Mouse (Mus musculus) kidney, postnatal 10 days (tissue): Measurements from ENCODE around the gene Srrm1.
"Not testable (repeated sequence)": the region's sequence is repeated elsewhere in the genome, so short reads cannot be mapped to it uniquely, and the experiment has no call there.

Source experiments
- DNase-seq: peaks from one replicate; pipeline ENCODE4 v3.0.0; 2021; ENCODE audit warnings: mixed read lengths

The Srrm1 gene

DNA sequence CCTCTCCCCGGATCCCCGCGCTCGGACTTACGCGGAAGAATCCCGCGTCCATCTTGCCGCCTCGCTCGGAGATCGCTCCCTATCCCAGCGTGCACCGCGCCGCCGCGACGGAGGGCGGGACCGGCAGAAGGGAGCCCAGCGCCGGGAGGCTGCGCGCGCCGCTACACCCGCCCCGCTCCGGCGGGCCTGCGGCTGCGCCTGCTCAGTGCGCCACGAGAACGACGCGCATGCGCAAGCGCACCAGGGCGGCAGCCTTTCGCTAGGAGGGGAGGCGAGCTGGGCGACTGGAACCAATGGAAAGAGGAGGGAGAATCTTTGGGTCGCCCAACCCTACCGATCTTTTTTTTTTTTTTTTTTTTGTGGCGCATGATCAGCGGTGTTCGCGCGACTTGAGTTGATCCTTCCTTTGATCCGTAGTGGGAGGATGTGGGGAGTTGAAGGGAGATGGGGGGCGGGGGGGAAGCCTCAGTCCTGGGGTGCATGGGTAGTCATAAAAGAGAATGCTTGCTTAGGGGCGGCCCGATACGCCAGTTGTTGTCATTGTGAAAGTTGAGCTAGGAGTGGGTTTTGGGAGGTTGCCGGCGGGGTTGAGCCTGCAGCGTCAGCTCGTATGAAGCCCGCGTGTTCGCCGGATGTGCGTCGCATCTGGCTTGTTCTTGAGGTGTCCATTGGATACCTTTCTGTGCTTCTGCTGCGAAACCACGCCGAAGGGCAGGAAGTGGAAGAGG, at the start of gene Srrm1:
Gene Srrm1, minus strand, starts transcription at position 256 of the 728 bp plus-strand sequence.
- peak; percentile 99 for DNase-seq

DNA sequence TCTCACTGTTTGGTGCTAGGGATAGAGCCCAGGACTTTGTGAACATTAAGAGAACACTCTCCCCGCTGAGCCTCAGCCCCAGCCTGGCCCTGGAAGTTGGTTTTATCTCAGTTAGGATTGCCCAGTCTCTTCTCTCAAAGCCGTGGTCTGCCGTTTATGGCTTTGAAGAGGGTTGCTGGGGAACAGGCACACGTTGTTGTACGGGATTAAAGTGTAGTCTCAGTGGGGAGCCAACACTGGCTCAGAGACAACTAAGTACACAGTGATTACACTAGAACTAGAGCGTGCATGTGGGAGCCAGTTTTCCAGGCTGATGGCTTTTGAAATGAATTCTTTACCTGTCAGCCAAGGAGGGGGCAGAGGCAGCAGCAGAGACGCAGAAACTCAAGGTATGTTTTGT, 48.8 kb upstream of the Srrm1 start:
- DNase-seq = no peak

DNA sequence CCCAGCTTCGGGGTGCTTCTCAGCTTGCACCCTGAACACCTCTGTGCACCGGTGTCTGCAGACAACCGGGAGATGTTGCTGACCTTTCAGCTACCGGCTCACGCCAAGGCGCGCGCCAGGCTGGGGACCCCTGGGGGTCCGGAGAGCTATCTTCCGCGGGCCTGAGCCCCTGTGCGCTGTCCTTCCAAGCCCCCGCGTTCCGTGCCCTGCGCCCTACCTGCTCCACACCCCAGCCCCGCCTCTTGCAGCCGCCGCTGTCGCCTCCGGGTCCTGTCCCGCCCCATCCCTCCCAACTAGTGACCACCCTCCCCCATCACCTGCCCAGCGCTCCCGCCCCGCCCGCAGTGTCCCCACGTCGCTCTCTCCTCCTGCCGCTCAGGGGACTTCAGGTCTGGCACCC, 44.9 kb upstream of the Srrm1 start, which contains the start of gene Ncmap:
Gene Ncmap, minus strand, starts transcription at position 237 of the 400 bp plus-strand sequence.
- DNase-seq = no peak

DNA sequence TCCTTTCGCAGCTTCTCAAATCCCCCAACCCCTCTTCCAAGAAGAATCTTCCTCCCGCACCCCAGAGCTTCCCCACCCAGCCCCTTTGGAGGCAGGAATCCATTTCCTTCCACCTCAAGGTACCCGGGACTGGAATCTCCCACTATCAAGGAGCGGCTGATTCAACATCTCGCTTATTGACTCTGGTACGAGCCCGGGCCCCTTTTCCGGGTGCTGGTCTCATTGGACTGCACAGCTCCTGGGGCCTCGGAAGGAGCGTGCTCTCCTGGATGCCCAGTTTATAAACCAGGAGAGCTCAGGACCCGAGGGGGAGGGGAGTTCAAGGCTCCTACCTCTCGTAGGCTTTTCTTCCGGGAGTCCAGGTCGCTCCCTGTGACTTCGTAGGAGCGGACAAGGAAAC, 44.4 kb upstream of the Srrm1 start:
- no peak for DNase-seq

DNA sequence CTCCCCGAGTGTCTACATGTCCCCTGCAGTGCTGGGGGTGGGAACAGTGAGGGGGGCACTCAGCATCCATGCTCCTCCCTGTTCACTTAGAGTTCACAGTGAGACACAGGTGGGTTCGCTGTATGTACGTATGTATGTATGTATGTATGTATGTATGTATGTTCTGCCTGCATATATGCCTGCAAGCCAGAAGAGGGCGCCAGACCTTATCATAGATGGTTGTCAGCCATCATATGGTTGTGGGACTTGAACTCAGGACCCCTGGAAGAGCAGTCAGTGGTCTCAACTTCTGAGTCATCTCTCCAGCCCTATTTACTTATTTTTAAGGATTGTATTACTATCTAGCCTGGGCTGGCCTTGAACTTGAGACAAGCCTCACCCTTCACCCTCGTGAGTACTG, 43.2 kb upstream of the Srrm1 start:
- DNase-seq = no peak

DNA sequence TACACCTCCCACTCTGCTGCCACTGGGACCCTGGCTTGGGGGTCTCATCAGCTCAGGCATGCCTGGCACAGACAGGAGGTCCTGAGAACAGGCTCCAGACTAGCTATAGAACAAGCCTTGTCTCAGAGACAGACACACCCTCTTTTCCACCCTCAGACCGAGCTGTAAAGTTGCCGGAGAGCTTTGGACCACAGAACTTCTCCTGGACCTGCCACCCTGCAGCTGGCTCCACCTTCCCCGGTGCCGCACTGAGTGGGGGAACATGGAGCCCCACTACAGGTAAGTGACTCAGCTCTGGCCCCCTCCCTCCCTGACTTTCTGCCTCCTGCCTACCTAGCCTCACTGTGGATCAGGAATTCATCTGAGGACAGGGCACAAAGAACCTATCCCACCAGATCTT, 42.3 kb upstream of the Srrm1 start:
- no peak for DNase-seq

DNA sequence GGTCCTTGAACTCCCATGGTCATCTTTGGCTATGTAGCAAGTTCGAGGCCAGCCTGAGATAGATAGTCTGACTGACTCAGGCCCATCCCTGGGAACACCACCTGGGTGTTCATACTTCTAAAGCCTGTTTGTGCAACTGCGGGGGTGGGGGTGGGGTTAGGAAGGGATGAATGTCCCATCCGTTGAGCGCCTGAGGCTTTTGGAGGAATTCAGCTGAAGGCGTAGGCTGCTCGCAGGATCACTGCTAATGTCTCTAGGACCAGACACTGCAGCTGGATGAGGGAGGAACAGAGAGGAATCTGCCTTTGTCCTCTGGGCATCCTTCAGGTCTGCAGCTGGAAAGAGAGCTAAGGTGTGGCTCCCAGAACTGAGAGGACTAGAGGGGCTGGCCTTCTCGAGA, 41.5 kb upstream of the Srrm1 start:
- no peak for DNase-seq

DNA sequence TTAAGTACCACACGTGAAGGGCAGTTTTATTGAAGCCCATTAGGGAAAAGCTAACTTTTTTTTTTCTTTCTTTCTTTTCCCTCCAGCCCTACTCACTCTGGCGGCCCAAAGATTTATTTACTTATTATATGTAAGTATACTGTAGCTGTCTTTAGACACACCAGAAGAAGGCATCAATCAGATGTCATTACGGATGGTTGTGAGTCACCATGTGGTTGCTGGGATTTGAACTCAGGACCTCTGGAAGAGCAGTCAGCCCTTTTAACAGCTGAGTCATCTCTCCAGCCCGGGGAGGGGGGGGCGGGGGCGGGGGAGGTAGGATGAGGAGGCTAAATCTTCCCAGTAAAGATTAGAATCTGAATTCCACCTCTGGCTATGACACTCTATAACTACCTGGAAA, 40.3 kb upstream of the Srrm1 start:
- DNase-seq = no peak

DNA sequence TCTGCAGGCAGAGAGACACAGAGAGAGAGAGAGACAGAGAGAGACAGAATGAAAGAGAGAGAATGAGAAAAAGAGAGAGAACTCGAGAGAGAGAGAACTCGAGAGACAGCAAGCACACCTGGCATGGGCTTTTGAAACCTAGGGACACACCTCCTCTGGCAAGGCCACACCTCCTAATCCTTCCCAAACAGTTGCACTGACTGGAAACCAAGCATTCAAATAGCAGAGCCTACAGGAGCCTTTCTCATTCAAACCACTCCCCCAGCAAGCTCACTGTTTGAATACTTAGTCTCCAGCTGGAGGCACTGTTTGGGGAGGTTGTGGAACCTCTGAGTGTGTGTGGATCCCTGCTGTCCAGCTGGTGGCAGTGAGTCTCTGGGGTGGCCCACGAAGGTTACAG, 39.7 kb upstream of the Srrm1 start:
- no peak for DNase-seq

DNA sequence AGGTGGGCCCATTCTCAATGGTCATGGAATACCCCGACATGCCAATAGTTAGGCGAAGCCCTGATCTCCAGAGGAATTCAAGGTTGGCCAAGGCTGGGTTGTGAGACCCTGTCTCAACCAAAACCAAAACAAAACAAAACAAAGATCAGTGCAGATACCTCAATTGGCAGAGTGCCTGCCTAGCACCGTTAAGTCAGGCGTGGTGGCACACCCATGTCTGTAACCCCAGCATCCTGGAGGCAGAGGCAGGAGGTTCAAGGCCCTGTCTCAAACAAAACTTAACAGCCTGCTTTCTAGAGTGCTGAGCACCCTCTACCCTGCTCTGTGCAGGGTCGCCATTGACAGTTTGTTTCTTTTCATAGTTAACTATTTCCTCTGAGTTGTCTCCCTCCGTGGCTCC, 37.9 kb upstream of the Srrm1 start:
- DNase-seq = no peak

DNA sequence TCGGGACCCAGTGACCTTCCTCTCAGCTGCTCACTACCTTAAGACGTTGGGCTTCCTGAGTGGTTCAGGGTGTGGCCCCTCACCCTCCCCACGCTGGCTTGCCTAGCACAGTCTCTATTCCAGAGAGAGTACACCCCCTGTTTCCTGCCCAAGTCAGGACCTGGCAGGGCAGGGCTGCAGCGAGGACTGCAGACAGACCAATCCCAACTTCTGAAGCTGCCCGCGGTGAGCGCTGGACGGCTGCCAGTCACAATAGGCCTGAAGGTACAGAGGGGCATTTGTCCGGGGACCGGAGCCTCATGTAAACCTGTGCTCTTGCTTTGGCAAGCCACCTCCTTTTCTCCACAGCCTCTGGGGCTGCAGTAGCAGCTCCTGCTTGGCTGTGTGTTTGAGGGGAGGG, 32.5 kb upstream of the Srrm1 start:
- DNase-seq = peak; percentile 72

DNA sequence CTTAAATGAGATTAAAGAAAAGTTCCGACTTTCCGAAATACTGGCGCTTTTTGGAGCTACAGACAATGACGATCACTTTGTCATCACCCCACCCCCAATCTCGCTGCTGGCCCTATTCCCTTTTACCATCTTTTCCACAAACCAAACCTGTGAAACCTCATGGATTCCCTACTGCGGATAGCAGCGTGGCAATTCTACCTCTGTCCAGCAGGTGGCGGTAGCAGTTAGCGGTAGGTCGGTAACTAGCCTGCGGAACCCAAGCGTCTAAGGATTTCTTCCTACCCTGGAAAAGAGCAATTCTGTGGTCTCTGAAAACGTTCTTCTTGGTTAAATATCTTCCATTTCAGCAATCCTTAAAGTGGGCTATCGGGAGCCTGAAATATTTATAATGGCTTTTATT, 29.2 kb upstream of the Srrm1 start:
- peak; percentile 88 for DNase-seq

DNA sequence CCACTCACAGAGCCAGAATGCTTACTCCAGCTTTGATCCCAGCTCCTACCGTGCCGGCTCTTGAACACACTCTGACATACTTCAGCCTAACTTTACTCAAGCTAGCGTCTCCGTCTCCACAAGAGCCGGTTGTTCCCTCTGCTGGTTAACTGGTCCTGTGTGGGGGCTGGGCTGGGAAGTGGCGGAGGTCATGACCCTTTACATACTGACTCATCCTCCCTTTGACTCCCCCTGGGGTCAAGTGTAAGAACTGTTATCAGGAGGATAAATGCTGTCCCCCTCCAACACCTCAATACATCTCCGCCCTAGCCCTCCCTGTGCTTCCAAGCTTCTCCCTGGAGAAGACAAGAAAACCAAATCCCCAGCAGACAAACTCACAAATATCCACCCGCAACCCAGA, 28.2 kb upstream of the Srrm1 start:
- no peak for DNase-seq

DNA sequence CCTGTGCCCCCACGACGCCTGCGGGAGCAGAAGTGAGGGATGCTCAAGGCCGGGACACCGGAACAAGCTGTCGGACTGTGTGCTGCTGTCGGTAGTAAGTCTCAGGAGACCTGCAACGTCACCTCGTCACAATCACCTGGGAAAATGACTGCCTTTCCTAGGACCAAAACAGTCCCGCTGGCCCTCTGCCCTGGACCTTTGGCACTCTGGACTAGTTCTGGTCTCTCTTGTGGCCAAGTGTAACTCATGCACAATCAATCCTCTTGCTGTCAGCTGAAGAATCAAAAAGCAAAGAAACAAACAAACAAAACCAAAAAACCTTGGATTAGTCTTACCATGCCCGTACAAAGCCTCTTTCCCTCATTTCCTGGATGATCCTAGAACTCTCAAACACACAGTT, 24.1 kb upstream of the Srrm1 start:
- no peak for DNase-seq

DNA sequence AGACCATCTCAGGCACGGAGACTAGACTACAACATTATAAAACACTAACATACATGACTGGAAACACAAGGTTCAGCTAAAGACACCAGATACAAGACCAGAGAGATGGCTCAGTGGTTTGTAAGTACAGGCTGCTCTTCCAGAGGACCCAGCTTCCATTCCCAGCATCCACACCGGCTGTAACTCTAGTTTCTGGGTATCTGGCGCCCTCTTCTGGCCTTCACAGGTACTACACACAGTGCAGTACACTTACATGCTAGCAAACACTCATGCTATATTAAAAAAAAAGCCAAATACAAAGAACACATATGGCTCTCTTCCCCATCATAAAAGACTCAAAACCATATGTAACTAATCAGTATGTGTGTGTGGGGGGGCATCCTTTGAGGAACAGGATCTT, 22.3 kb upstream of the Srrm1 start:
- no peak for DNase-seq

DNA sequence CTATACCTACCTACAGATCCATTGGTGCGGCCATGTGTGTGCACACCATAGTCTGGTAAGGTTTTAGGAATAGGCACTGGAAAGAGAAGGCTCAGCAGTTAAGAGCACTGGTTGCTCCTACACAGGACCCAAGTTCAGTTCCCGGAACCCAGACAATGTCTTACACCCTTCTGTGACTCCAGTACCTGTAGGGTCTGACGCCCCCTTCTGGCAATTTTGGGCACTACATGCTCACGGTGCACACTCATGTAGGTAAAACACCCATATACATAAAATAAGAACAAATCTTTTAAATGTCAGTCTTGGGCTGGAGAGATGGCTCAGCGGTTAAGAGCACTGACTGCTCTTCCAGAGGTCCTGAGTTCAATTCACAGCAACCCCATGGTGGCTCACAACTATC, 20.2 kb upstream of the Srrm1 start:
- DNase-seq = no peak

DNA sequence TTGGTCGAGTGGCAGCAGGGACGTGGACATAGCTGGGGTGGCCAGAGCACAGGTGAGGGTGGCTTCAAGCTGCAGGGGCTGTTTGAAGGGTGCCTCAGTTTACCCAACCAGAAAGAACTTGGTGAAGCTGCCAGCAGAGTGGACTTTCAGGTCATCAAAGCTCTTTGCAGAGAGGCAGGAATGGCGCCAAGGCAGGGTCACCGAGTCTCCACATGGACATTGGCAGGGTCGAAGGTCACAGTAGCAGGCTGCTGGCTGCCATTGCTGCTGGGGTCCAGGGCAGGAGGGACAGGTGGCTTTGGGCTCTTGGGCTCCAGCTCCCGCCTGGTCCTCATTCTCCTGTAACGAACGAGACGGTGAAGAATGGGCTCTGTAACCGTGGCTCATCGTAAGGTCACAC, 17.3 kb upstream of the Srrm1 start:
- DNase-seq = no peak

DNA sequence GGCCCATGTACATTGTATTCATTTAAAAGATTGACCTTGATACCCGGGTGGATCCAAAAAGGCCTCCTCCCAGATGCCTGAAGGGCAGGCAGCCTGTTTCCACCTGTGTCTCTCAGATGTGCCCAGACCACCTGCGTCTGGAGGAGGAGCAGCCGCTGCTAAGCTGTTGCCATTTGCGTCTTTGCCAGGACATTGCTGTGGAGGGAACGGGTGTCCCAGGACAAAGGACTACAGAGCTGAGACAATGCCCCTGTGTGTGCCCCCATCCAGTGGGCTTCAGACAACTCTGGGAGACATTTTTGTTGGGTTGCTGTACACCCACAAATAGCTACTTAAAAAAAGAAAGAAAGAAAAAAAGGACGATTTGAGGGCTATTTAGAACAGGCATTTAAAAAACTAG, 9.7 kb upstream of the Srrm1 start:
- DNase-seq = no peak

DNA sequence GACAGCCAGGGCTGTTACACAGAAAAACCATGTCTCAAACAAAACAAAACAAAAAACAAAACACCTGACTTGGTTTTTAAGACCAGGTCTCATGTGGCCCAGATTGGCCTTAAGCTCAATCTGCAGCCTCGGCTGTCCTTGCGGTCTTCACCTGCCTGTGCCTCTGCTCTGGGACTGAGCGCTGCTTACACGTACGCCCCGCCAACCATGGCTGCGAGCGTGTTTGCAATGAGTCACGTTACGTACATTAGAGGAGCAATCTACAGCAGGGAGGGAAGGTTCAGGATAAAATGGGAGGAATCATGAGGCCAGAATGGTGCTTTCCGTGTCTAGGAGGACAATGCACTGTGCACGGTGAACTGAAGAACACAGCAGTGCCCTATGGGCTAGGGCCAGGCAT, 8.6 kb upstream of the Srrm1 start:
- no peak for DNase-seq

DNA sequence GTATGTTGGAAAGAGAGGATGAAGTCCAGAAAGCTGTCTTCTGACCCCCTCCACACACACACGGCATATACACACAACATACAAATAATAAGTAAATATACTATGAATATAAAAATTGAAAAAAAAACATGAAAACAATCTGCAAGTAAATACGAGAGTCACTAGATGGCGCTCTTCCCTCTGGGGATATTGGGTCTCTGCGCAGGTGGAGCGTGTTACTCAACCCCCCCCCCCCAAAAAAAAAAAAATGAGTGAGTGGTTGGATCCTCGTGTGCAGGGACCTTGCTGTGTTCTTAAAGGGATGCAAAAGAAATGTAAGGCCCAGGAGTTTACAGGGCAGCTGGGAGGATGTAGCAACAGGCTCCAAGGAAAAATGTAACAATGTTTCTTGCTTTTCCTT, 5.6 kb upstream of the Srrm1 start:
- peak; percentile 51 for DNase-seq

DNA sequence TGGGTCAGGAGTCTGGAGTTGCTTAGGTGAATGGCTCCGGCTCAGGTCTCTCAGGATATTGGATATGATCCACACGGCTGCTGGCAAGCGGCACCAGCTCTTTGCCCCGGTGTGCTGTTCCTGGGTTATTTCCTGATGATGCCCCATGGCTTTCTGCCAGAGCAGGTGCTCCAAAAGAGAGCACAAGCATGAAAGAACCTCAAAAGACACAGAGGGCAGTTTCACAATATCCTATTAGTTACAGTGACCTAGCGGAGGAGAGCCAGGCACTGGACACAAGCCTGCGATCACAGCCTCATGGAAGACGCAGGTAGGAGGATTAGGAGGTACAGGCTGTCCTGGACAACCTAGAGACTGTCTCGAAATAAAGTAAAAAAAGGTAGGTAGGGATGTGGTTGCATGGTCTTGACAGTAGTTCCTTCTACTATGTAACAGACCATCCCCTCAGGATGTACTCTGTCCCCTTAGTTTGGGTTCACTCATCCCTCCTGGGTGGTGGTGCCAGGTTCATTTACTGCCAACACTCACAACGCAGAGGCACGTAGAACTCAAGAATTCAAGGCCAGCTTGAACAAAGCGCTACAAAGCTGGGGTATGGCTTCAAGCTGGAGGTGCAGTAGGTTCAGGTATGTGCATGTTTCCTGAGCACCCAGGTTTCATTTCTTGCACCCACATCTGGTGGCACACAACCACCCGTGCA, 4.2 kb upstream of the Srrm1 start:
- peak; percentile 38 for DNase-seq

DNA sequence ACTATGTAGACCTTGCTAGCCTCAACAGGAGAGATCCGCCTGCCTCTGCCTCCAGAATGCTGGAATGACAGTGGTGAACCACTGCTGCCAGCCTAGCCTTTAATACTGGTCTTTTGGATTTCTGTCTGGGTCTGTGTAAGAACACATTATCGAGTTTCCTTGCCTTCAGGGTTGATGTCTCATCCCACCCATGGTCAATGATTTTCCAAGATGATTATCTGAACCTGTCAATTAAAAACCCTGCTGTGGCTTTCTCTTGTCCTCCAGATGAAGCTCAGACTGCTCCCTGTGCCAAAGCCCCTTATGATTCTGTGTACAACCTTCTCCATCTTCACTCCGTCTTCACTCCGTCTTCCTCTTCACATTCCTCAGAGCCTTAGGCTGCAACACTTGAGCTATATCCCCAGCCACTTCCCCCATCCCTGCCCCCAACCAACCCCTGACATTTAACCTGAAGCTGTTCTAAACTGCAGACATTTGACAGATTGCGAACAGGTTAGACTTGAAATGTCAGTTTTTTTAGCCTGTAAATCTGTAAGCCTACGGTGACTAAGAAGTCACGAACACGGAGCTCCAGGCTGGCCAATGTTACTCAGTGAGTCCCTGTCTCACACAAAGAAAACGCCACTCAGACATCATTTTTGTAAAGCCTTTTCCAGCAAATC, 2.9 kb upstream of the Srrm1 start:
- no peak for DNase-seq

DNA sequence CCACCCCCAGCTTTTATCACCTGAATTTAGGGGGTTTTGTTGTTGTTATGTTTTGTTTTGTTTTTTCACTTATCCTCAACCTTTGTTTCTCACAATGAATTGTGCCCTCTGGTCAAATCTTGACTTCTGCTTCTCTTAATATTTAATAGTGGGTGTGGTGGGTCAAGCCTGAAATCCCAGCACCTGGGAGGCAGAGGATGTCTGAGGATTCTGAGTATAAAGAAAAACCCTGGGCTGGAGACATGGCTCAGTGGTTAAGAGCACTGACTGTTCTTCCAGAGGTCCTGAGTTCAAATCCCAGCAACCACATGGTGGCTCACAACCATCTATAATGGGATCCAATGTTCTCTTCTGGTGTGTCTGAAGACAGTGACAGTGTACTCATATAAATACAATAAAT, 1.6 kb upstream of the Srrm1 start:
- not testable (repeated sequence) for DNase-seq

DNA sequence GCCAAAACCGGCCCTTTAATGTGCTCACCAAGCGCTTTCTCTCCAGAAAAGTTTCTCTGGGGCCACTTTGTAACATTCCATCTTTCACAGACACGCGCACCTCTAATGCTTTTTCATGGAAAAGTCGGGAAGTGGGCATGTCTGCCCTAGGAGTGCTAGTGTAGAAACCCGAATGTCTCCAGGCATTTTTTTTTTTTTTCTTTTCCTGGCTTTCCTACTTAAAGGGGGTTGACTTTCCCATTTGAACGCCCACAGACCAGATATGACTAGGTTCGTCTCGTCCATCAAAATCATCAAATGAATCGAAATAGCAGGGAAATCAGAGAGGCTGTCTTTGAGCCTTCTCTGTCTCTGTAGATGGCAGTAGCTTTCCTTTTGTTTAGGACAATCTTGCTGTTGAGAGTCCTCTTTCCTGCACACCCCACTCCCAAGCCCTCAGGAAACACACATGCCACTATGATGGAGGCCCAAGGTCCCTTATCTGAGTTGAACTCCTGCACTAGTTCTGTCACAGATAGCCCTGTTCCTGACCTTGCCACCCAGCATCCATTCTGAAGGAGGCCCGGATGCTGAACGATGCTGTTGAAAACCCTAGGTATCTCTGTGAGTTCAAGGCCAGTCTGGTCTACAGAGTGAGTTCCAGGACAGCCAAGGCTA, 801 bp upstream of the Srrm1 start:
- no peak for DNase-seq
